Mouse (Mus musculus): ENCODE measurements around the gene Wdr78. TPM values are rescaled to one million over a fixed set of nuclear protein-coding genes. Genes with fewer than 3 reads are reported as not detected.

Wdr78 gene
- polyA plus RNA-seq, 2 experiments, result 0.33 to 0.61 TPM

- peak in 2 of 3 experiments; percentile 58 to 63 for DNase-seq (ENCODE audit: low read depth in 3 of 3, low spot score in 3 of 3)
- peak; percentile 66 for ATAC-seq (ENCODE audit: insufficient read depth)
- Histone ChIP-seq H3K9ac (replicated peaks) (peak overlapping the region; percentile 98), H3K4me2 (ENCODE audit: low read depth) (peak overlapping the region; percentile 81), H3K4me1 (replicated peaks; ENCODE audit: control insufficient read depth in 2 of 2, insufficient read depth in 2 of 2, low read length in 1 of 2) (peaks cover 17 to 22% of the 10 kb centered on the region in 2 experiments), H3K27me3 (ENCODE audit: control insufficient read depth, insufficient read depth, low read length) (no peaks in the 10 kb centered on the region), H3K36me3 (replicated peaks; ENCODE audit: control insufficient read depth, insufficient read depth, low read depth) (no peaks in the 10 kb centered on the region), H3K9me3 (ENCODE audit: control insufficient read depth, low read length) (no peaks in the 10 kb centered on the region), H3K27ac (peak overlapping the region; percentile 91), H3K4me3 (ENCODE audit: insufficient read depth in 1 of 2, low read depth in 2 of 2, low read length in 2 of 2) (peak overlapping the region; percentile 92 to 95)
- WGBS (ENCODE audit: insufficient replicate concordance), result 8% methylated on average over 4 of the region's 4 CpGs
- TF ChIP-seq EP300 (IDR thresholded peaks at IDR 0.05; ENCODE audit: low read depth) (no peak), CTCF (IDR thresholded peaks at IDR 0.05; ENCODE audit: low read depth) (no peak)
Observed at GRCm38 (mm10) chr4:103120028-103120384, 5.7 kb upstream of the Wdr78 start.

- TF ChIP-seq CTCF (IDR thresholded peaks at IDR 0.05; ENCODE audit: low read depth) (0 out of 2 replicates have a peak, but pooled peaks have one; percentile 12), EP300 (IDR thresholded peaks at IDR 0.05; ENCODE audit: low read depth) (no peak)
- Histone ChIP-seq H3K36me3 (replicated peaks; ENCODE audit: control insufficient read depth, insufficient read depth, low read depth) (no peaks in the 10 kb centered on the region), H3K9me3 (ENCODE audit: control insufficient read depth, low read length) (no peaks in the 10 kb centered on the region), H3K9ac (replicated peaks) (peak overlapping the region; percentile 98), H3K4me3 (ENCODE audit: insufficient read depth in 1 of 2, low read depth in 2 of 2, low read length in 2 of 2) (peak overlapping the region; percentile 92 to 95), H3K27me3 (ENCODE audit: control insufficient read depth, insufficient read depth, low read length) (no peaks in the 10 kb centered on the region), H3K27ac (peak overlapping the region; percentile 91), H3K4me1 (replicated peaks; ENCODE audit: control insufficient read depth in 2 of 2, insufficient read depth in 2 of 2, low read length in 1 of 2) (peaks cover 18 to 22% of the 10 kb centered on the region in 2 experiments), H3K4me2 (ENCODE audit: low read depth) (peak overlapping the region; percentile 81)
- ATAC-seq (ENCODE audit: insufficient read depth), result peak; percentile 69
- under 1% methylated on average over 103 of the region's 111 CpGs for WGBS (ENCODE audit: insufficient replicate concordance)
- peak; percentile 71 to 74 (median 72) for DNase-seq (ENCODE audit: low read depth in 3 of 3, low spot score in 3 of 3)
Observed at GRCm38 (mm10) chr4:103119229-103120027, 5.1 kb upstream of the Wdr78 start.

- Histone ChIP-seq H3K9ac (replicated peaks) (peak overlapping the region; percentile 98), H3K4me2 (ENCODE audit: low read depth) (peak overlapping the region; percentile 81), H3K4me1 (replicated peaks; ENCODE audit: control insufficient read depth in 2 of 2, insufficient read depth in 2 of 2, low read length in 1 of 2) (peaks cover 18 to 22% of the 10 kb centered on the region in 2 experiments), H3K36me3 (replicated peaks; ENCODE audit: control insufficient read depth, insufficient read depth, low read depth) (no peaks in the 10 kb centered on the region), H3K9me3 (ENCODE audit: control insufficient read depth, low read length) (no peaks in the 10 kb centered on the region), H3K27ac (peak overlapping the region; percentile 75), H3K4me3 (ENCODE audit: insufficient read depth in 1 of 2, low read depth in 2 of 2, low read length in 2 of 2) (peak overlapping the region; percentile 77 to 92), H3K27me3 (ENCODE audit: control insufficient read depth, insufficient read depth, low read length) (no peaks in the 10 kb centered on the region)
- ATAC-seq (ENCODE audit: insufficient read depth) (no peak), DNase-seq (ENCODE audit: low read depth in 3 of 3, low spot score in 3 of 3) (peak in 1 of 3 experiments; percentile 14)
- WGBS (ENCODE audit: insufficient replicate concordance), result 3% methylated on average over 14 of the region's 15 CpGs
- TF ChIP-seq CTCF (IDR thresholded peaks at IDR 0.05; ENCODE audit: low read depth), result no peak
- no peak for TF ChIP-seq EP300 (IDR thresholded peaks at IDR 0.05; ENCODE audit: low read depth)
Observed at GRCm38 (mm10) chr4:103118888-103119228, 4.5 kb upstream of the Wdr78 start.

- peak overlapping the region; percentile 90 for H3K4me2 ChIP-seq (ENCODE audit: low read depth)
- TF ChIP-seq CTCF (IDR thresholded peaks at IDR 0.05; ENCODE audit: low read depth) (no peak), EP300 (IDR thresholded peaks at IDR 0.05; ENCODE audit: low read depth) (no peak)
- no peaks in the 10 kb centered on the region for H3K36me3 ChIP-seq (replicated peaks; ENCODE audit: control insufficient read depth, insufficient read depth, low read depth)
- H3K9me3 ChIP-seq (ENCODE audit: control insufficient read depth, low read length), result no peaks in the 10 kb centered on the region
- ATAC-seq (ENCODE audit: insufficient read depth) (no peak), DNase-seq (ENCODE audit: low read depth in 3 of 3, low spot score in 3 of 3) (peak in 1 of 3 experiments; percentile 28)
- H3K27me3 ChIP-seq (ENCODE audit: control insufficient read depth, insufficient read depth, low read length), result no peaks in the 10 kb centered on the region
- peak overlapping the region; percentile 85 for H3K9ac ChIP-seq (replicated peaks)
- H3K4me1 ChIP-seq (replicated peaks; ENCODE audit: control insufficient read depth in 2 of 2, insufficient read depth in 2 of 2, low read length in 1 of 2), result peaks cover 12% of the 10 kb centered on the region in 2 experiments; a peak in 3 of 4 replicates
- peak overlapping the region; percentile 78 to 97 for H3K4me3 ChIP-seq (ENCODE audit: insufficient read depth in 1 of 2, low read depth in 2 of 2, low read length in 2 of 2)
- H3K27ac ChIP-seq, result peak overlapping the region; percentile 93
- WGBS (ENCODE audit: insufficient replicate concordance), result 10% methylated on average over 11 of the region's 11 CpGs
Observed at GRCm38 (mm10) chr4:103113402-103113801, 953 bp downstream of the Wdr78 start.

DNA sequence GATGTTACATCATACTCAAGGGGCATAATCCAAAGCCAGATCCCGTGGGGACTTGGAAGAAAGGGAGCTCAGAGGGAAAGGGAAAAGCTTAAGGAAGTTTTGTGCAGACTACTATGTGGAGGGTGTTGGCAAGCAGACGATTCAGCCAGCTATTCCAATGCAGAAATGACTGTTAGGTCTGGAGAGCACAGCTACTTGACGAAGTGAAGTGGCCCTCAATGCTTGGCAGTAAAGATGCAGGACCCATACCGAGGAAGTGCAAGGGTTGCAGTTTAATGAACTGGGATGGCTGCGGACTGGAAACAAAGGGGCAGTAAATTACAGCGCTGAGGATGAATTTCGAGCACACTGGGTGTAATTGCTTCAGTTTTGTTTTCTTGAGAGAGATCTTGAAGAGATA, 1.7 kb downstream of the Wdr78 start:
- Histone ChIP-seq H3K4me2 (ENCODE audit: low read depth) (peak overlapping the region; percentile 90), H3K27ac (no peak overlapping the region), H3K36me3 (replicated peaks; ENCODE audit: control insufficient read depth, insufficient read depth, low read depth) (no peaks in the 10 kb centered on the region), H3K27me3 (ENCODE audit: control insufficient read depth, insufficient read depth, low read length) (no peaks in the 10 kb centered on the region), H3K9me3 (ENCODE audit: control insufficient read depth, low read length) (no peaks in the 10 kb centered on the region), H3K4me1 (replicated peaks; ENCODE audit: control insufficient read depth in 2 of 2, insufficient read depth in 2 of 2, low read length in 1 of 2) (peaks cover 12% of the 10 kb centered on the region in 2 experiments; a peak in 3 of 4 replicates), H3K4me3 (ENCODE audit: insufficient read depth in 1 of 2, low read depth in 2 of 2, low read length in 2 of 2) (peak overlapping the region in 1 of 2 experiments; percentile 78; a peak in 2 of 4 replicates), H3K9ac (replicated peaks) (peak overlapping the region; percentile 85; the same call in 1 of the 2 replicates)
- DNase-seq (ENCODE audit: low read depth in 3 of 3, low spot score in 3 of 3), result no peak
- ATAC-seq (ENCODE audit: insufficient read depth), result no peak
- WGBS (ENCODE audit: insufficient replicate concordance), result 52% methylated on average over 7 of the region's 7 CpGs
- TF ChIP-seq EP300 (IDR thresholded peaks at IDR 0.05; ENCODE audit: low read depth) (no peak), CTCF (IDR thresholded peaks at IDR 0.05; ENCODE audit: low read depth) (no peak)

Data from liver, embryonic 14.5 days (tissue).